Mouse (Mus musculus): ENCODE results near the gene Pepd.
A peak's percentile ranks its signal among the peaks of the same experiment; 100 is the strongest.
"Not testable (repeated sequence)": the region's sequence is repeated elsewhere in the genome, so short reads cannot be mapped to it uniquely, and the experiment has no call there.

Gene Pepd

GRCm38 (mm10) chr7:34932631-34933030 is 20.5 kb downstream of the Pepd start:
- no peak for DNase-seq (ENCODE audit: low read depth)

DNA sequence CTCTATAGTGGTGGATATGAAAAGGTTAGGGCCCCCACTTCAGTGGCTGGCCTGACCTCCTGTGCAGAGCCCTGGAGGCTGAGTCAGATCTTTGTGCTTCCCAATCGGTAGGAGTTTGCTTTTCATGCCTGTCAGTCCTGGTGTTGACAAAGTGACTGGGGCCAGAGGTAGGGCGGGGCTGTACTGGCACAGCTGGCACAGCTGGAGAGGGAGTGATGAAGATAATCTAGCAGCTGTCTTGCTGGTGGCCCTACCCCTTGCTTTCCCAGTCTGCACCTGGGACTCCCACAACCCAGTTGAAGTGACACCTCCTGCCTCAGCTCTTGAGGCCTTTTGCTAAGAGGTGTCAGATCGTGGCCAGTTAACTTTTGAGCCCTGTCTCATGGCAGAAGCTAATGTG is 21.0 kb downstream of the Pepd start:
- DNase-seq (ENCODE audit: low read depth), result no peak

- no peak for DNase-seq (ENCODE audit: low read depth)
These were observed 24.2 kb downstream of the Pepd start for GRCm38 (mm10) chr7:34936347-34936746.

GRCm38 (mm10) chr7:34938636-34939261 is 26.6 kb downstream of the Pepd start:
- no peak for DNase-seq (ENCODE audit: low read depth)

DNA sequence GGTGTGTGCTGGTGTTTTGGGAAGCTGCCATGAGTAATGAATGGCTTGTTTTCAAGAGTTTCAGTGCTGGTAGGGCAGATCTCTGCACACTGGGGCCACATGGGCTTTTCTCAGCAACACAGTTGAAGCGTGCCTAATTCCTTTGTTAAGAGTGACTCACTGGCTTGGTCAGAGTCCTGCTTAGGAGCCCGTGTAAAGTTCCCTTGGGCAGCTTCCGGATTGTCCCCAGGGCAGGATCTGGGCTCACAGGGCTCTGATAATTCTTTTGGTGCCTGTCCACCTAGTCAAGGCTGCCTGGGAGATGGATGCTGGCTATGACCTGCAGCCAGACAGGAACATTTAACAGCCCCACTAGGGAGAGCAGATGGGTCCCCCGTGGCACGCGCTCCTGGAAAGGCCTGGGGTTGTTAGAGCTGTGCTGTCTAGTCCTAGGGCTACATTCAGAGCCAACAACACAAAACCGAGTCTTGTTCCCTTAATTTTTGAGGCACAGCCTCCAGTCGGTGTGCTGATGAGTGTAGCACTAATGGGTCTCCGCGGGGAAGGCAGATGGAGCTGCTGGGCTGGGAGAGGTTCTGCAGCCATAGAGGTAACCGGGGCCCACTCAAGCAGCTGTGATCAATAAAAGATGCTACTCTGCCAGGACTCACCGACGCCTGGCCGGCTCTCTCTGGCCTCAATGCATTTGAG is 27.2 kb downstream of the Pepd start:
- peak; percentile 92 for DNase-seq (ENCODE audit: low read depth)

DNA sequence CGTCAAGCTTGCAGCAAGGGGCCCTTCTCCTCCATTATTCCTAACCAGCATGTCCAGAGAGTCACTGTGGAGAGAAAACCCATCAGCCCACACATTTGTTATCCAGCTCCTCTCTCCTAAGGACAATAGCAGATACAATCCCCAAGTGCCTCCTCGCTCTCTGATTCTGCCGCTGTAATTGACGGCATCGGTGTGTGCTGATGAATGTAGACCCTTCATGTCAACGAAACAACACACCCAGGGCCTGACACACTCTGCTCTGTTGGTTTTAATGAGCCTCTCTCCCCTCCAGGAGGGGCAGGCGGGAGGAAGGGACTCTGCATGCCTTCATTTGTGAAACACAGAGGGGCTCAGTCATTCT is 27.8 kb downstream of the Pepd start:
- no peak for DNase-seq (ENCODE audit: low read depth)

DNA sequence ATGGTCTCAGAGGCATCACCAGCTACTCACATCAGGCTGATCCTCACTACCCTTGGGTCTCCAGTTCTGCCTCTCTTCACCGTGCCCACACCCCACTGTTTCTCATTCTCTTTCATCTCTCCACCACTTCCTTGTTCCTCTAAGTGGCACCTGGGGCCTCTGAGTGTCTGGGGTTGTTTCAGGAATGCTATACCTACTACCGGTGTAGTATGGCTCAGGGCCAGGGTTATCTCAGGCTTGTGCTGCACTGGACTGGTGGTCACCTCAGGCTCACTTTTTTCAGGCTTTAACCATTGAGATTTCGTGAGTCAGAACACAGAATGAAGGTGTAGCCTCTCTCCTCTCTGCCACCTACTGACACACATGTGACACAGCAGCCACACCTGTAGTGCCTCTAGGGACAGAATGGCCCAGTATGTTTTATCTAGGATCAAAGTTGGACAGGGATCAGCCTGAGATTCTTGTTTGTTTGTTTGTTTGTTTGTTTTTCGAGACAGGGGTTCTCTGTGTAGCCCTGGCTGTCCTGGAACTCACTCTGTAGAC is 31.5 kb downstream of the Pepd start:
- DNase-seq (ENCODE audit: low read depth), result no peak

- no peak for DNase-seq (ENCODE audit: low read depth)
These were observed 34.2 kb downstream of the Pepd start for GRCm38 (mm10) chr7:34946269-34946925.

DNA sequence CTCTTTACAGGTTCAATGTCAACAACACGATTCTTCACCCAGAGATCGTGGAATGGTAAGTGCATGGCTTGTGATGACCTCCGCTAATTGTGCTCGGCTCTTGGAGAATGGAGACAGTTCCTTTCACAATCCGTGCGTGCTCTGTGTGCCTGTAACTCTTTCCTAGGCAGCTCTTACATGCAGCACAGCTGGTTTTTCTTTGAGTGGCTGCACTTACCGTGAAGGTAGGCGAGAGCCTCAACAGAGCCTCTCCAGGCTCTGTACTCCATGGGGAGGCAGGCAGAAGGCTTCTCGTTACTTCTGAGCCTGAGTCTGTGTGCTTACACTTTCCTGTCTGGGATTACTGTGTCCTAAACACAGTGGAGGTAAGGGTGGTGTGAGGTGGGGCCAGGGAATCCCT is 42.4 kb downstream of the Pepd start:
- no peak for DNase-seq (ENCODE audit: low read depth)

DNA sequence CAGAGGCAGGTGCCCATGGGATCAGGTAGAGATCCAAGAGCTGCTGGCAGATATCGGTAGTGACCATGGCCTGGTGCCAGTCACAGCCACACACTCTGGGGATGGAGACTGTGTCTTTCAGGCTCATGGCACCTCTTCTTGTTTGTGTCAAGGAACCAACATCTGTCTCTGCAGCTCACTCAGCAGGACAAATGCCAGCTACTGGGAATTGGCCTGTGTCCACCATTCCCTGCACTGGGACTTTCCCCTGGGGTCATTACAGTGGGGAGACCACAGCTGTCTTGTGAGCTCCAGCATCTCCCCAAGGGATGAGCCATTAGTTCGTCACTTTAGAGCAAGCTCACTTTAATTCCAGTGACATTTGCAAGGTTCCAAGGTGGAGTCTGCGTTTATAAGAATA is 43.1 kb downstream of the Pepd start:
- no peak for DNase-seq (ENCODE audit: low read depth)

- DNase-seq (ENCODE audit: low read depth), result no peak
These were observed 45.0 kb downstream of the Pepd start for GRCm38 (mm10) chr7:34957138-34957537.

DNA sequence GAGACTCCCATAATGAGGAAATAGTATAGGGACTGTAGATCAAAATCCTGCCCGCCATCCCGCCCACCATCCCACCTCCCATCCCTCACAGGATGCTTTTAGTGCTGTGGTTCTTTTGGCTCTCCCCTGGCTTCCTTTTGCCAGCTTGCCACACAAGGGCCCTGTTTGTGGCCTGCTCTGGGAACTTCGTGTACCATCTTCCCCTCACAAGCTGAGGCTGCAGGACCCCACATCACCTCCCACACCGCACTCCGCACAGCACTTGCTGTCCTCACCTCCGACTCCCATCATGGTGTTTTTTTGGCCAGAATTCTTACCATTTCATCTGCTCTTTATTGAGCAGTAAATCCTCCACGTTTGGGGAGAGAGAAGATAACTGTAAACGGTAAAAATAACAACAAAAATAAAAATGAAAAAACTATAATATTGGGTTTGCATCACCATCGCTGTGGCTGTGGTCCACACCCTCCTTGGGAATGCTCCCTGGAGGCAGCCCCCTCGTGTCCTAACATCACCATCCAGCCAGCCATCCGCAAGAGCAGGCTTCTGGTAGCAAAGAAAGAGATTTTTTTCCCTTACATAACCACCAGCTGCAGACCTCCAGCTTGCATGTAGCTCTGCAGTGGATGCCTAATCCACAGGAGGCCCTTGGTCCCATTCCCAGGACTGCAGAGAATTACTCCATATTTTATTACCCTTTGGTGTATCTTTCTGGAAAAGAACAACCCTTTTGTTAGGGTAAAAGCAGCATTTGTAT is 51.9 kb downstream of the Pepd start:
- DNase-seq (ENCODE audit: low read depth), result no peak

DNA sequence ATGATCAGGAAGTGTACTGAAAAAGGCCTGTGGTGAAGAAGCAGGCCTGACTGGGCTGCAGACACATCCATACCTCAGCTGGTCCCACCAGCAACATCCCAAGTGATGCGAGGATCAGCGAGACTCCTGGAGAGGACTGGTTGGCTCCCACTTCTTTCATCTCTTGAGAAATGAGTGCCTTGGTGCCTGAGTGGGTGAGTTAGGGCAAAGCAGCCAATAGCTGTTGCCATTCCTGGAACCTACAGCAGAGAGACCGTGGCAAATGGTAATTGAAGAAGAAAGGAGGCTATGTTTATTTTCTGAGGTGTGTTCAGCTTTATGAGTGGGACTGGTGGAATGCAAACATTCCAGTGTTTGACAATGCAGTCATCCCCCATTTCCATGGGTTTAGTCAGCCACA is 55.2 kb downstream of the Pepd start:
- DNase-seq (ENCODE audit: low read depth), result no peak

GRCm38 (mm10) chr7:34968749-34969433 is 56.7 kb downstream of the Pepd start:
- no peak for DNase-seq (ENCODE audit: low read depth)

GRCm38 (mm10) chr7:34971826-34972225 is 59.6 kb downstream of the Pepd start:
- no peak for DNase-seq (ENCODE audit: low read depth)

- no peak for DNase-seq (ENCODE audit: low read depth)
These were observed 60.8 kb downstream of the Pepd start for GRCm38 (mm10) chr7:34972990-34973440.

- DNase-seq (ENCODE audit: low read depth), result no peak
These were observed 61.7 kb downstream of the Pepd start for GRCm38 (mm10) chr7:34973877-34974276.

- DNase-seq (ENCODE audit: low read depth), result no peak
These were observed 63.7 kb downstream of the Pepd start for GRCm38 (mm10) chr7:34975913-34976312.

GRCm38 (mm10) chr7:34977403-34977802 is 65.2 kb downstream of the Pepd start:
- no peak for DNase-seq (ENCODE audit: low read depth)

DNA sequence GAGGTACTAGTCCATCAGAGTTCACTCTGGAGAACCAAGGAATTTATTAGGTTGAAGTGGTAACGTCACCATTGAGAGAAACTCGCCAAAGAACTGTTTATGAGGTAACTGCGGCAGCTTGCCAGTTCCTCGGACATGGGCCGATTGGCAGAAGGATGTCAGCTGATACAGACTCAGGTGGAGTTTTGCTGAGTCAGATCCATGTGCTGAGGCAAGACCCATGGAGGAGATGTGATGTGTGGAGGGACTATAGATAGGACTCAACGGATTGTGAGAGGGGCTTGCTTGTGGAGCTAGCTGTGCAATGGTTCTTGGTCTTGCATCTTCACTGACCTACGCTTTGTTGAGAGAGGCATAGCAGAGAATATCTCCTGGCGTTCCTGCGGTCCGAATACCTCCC is 69.6 kb downstream of the Pepd start:
- no peak for DNase-seq (ENCODE audit: low read depth)

GRCm38 (mm10) chr7:34982372-34982771 is 70.2 kb downstream of the Pepd start:
- not testable (repeated sequence) for DNase-seq (ENCODE audit: low read depth)

All from fibroblast of lung, adult 2 months (primary cell).